Mouse (Mus musculus) cerebral cortex, adult 2 months (tissue): Measurements from ENCODE around the gene Zfp335.

ENCODE experiments used
- WGBS: fragments of 180-500 bp; shearing (Covaris S2); methylation state at CpG from one replicate; pipeline ENCODE4 v1.1.7; 2018; 5-methylcytosine and 5-hydroxymethylcytosine counted together

Zfp335 gene

GRCm38 (mm10) chr2:164871602-164872303, 39.8 kb downstream of the Zfp335 start:
- 50% methylated on average over 6 of the region's 6 CpGs for WGBS

DNA sequence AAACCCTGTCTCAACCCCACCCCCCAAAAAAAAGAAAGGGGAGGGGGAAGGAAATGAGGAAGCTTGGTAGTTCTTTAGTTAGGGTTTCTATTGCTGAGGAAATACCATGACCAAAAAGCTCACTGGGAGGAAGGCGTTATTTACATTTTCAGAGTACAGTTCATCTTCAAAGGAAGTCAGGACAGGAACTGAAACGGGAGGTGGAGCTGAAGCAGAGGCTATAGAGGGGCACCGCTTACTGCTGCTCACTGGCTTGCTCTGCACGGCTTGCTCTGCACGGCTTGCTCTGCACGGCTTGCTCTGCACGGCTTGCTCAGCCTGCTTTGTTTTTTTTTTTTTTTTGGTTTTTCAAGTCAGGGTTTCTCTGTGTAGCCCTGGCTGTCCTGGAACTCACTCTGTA, 43.1 kb downstream of the Zfp335 start:
- WGBS = 72% methylated on average over 7 of the region's 7 CpGs

DNA sequence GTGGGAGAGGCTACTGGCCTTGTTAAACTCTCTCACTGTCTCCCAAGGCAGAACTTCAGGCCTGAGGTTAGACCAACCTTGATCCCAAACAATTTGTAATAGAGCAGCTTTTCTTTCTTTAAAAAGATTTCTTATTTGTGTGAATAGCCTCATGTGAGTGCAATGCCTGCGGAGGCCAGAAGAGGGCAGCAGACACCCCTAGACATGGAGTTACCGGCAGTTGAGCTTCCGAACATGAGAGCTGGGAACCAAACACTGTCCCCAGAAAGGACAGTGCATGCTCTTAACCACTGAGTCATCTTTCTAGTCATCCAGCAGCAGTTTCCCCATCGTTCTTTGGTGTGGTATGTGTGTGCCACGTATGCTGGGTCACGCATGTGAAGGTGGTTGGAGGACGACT, 44.0 kb downstream of the Zfp335 start:
- WGBS = 93% methylated on average over 7 of the region's 7 CpGs

DNA sequence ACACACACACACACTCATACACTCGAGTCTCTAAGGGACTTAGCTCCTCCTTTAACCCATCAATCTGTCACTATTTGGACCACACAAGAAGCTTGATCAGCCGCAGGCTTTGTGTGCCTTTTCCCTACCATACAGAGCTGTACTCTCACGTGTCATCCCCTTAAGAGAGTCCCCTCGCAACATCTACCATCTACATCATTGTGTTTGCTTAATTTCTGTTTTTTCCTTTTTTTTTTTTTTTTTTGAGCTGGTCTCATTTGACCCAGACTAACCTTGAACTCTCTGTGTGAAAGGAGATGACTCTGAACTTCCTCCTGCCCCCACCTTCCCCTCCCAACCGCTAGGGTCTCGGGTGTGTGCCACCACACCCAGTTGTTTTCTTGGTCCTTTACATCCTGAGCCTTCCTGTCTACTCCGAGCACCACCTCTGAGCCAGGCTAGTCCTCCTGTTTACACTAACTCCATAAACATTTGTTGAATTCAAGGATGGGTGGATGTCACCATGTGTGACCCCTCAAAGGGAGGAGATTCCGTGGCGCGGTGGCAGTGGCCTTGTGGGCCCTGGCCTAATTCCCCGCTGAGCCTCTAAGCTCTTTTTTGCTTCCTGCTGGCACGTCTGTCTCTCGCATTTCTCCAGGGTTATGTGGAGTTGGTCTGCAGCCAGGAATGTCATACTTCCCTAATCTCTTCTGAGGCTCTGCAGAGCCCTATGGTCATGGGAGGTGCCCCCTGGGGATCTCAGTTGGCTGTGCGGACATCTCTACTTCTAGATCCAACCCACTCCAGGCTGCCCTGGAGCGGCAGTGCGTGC, 44.6 kb downstream of the Zfp335 start:
- WGBS = 65% methylated on average over 16 of the region's 16 CpGs

DNA sequence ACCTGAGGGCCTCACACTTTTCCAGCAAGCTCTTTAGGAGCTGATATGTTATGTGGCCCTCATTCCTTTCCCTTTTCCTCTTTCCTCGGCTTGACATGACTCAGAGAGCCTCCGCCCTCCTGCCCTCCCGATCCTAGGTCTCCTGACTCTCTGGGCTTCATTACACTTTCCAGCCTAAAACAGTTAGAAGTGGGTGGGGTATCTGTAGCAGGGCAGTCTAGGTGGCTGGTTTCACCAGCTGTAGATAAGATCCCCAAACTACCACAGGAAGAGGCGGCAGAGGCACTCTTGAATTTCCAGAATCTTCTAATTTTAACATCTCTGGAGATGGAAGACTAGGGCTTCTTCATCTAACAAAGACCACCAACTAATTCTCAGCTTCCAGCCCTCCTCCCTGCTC, 47.0 kb downstream of the Zfp335 start:
- 76% methylated on average over 4 of the region's 4 CpGs for WGBS

GRCm38 (mm10) chr2:164863411-164863810, 48.1 kb downstream of the Zfp335 start:
- 93% methylated on average over 8 of the region's 9 CpGs for WGBS

DNA sequence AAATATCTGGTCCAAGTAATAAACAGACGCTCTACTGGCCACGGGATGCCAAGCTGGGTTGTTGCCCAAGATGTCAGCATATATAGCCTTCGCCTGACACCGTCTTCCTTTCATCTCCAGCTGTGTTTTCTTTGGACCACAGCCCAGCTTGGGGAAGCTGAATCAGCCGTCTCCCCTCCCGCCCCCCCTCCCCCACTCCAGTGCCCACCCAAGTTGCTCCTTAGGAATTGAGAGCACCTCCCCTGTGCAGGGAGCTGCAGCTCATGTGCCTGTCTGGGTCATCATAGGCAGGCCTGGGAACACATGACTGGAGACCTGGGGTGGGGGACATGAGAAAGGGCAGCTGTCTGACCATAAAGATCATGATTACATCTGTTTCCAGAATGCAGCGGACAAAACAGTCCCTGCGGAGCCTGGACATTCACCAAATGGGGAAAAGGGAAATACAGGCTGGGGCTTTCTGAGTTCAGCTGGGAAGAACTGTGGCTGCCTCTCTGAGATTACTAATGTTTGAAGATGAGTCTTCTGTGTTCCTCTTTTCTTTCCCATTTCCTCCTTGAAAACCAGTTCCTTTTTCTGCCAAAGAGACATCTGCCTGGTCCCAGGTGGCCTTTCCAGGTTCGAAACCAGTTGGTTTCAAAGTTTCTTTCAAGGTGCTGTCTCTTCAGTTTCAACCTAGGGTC, 49.2 kb downstream of the Zfp335 start:
- 35% methylated on average over 9 of the region's 9 CpGs for WGBS

GRCm38 (mm10) chr2:164861094-164861493, 50.5 kb downstream of the Zfp335 start:
- 61% methylated on average over 4 of the region's 4 CpGs for WGBS

- WGBS = 82% methylated on average over 9 of the region's 9 CpGs
These were observed 51.7 kb downstream of the Zfp335 start for GRCm38 (mm10) chr2:164859640-164860432.

DNA sequence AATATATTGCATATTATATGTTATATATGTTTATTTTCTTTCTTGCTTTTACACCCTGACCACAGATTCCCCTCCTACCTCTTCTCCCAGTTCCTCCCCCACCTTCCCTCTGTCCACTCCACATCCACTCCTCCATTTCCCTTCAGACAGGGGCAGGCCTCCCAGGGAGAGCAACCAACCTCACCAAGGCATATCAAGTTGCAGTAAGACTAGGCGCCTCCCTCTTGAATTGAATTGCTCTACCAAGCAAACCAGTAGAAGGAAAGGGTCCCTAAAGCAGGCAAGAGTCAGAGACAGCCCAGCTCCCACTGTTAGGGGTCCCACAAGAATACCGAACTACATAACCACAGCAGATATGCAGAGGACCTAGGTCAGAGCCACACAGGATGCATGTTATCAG, 52.4 kb downstream of the Zfp335 start:
- WGBS = 85% methylated on average over 2 of the region's 2 CpGs

GRCm38 (mm10) chr2:164857842-164858553, 53.6 kb downstream of the Zfp335 start:
- 21% methylated on average over 19 of the region's 19 CpGs for WGBS

DNA sequence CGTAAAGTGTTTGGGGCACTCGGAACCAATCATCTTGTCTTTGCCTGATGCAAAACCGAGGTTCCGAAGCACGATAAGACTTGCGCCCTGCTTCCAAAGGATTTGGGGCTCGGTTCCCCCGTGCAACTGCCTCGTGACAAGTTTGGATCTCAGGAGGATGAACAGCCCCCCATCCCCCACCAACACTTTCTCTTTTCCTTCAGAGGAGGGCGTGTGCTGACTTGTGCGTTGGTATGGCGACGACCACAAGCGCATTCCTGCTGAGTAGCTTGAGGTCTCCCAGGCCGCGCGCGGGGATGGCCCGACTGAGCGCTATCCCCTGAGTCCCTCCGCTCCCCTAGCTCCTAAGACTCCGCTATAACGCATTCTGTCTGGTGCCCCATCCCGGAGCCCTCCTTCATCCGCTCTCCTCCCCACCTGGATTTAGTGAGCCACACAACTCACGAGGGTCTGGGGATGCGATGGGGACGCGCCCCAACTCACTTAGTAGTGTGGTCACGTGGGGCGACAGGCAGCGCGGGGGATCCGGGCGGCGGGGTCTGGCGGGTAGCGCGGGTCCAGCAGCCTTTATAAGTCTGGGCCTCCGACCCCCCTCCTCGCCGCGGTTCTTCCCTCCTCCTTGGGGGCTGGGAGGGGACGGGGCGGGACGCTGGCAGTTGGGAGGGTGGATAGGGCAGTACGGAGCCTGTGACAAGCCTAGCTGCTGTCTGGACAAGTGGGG, 54.3 kb downstream of the Zfp335 start, which contains the start of gene Pltp:
TSS of gene Pltp (minus strand) at position 611 of the 721 bp plus-strand sequence.
- WGBS = 2% methylated on average over 47 of the region's 47 CpGs

- 2% methylated on average over 42 of the region's 42 CpGs for WGBS
These were observed 55.1 kb downstream of the Zfp335 start for GRCm38 (mm10) chr2:164856309-164857100.

- WGBS = 78% methylated on average over 5 of the region's 5 CpGs
These were observed 56.0 kb downstream of the Zfp335 start for GRCm38 (mm10) chr2:164855572-164855971.

- 49% methylated on average over 8 of the region's 8 CpGs for WGBS
These were observed 61.5 kb downstream of the Zfp335 start for GRCm38 (mm10) chr2:164850061-164850460.

GRCm38 (mm10) chr2:164845782-164846181, 65.8 kb downstream of the Zfp335 start:
- 52% methylated on average over 3 of the region's 3 CpGs for whole genome bisulfite sequencing
